Comparison of ENCODE assay signal across 21 mouse cellular contexts in genomic region chr1:72538266-72538665, GRCm38 (mm10). TPM values are rescaled to one million over a fixed set of nuclear protein-coding genes. Genes with fewer than 3 reads are reported as not detected.
A peak's percentile ranks its signal among the peaks of the same experiment; 100 is the strongest.
DNase-seq lines count a peak whose midpoint lies in the region; ATAC-seq and TF ChIP-seq lines count a peak whose summit lies in the region.
"Had no signal": no experiment of that assay in that cellular context is flagged by ENCODE, and none has a peak within 500 bp of the region (broad histone marks: within the 10 kb centered on the region; RNA-seq: fewer than 3 reads in every experiment).

No protein-coding gene starts in this region.

- intact Hi-C loops in left cerebral cortex, postnatal 4 days (cut with DNase I), result loop anchor here (5.0 kb wide), 1 partner anchor 39 kb away; no protein-coding TSS in a partner anchor

- H3K36me3 ChIP-seq in CH12.LX (replicated peaks in 1 of 2; ENCODE audit: control insufficient read depth in 1 of 2, insufficient read depth in 1 of 2, low read length in 1 of 2), result no peaks in the 10 kb centered on the region
- no peaks in the 10 kb centered on the region for H3K36me3 ChIP-seq in hindbrain, embryonic 15.5 days
- H3K36me3 ChIP-seq: forebrain, embryonic 15.5 days had no signal

- dilution Hi-C loops in CH12.LX (cut with MboI; ENCODE audit: extremely low pct_ligation_motif_present, extremely low pct_unique_long_range_greater_than_20kb, low sequenced_read_pairs), result no loop called here

- no peak overlapping the region for H3K4me3 ChIP-seq in CH12.LX (replicated peaks in 1 of 3; ENCODE audit: low read depth in 2 of 3, low read length in 2 of 3, poor library complexity in 1 of 3)
- H3K4me3 ChIP-seq in hindbrain, embryonic 15.5 days, result no peak overlapping the region
- H3K4me3 ChIP-seq: megakaryocyte, embryonic 14.5 days had no signal

- H3K4me1 ChIP-seq in CH12.LX (ENCODE audit: control insufficient read depth in 1 of 2, insufficient read depth in 2 of 2), result no peaks in the 10 kb centered on the region
- peaks cover 34% of the 10 kb centered on the region for H3K4me1 ChIP-seq in hindbrain, embryonic 15.5 days (replicated peaks)

- no peak for TF ChIP-seq CTCF in CH12.LX (conservative IDR thresholded peaks at IDR 0.05 in 1 of 2, IDR thresholded peaks at IDR 0.05 in 1 of 2; ENCODE audit: low read depth in 2 of 2, low read length in 2 of 2)

- H3K9ac ChIP-seq in CH12.LX (ENCODE audit: insufficient read depth, low read depth), result no peak overlapping the region
- no peak overlapping the region for H3K9ac ChIP-seq in hindbrain, embryonic 15.5 days
- H3K9ac ChIP-seq: forebrain, embryonic 15.5 days had no signal

- ATAC-seq in hindbrain, embryonic 15.5 days (ENCODE audit: low FRiP score, low read depth), result no peak
- ATAC-seq: forebrain, embryonic 15.5 days; lung, postnatal 0 days had no signal

- no peaks in the 10 kb centered on the region for H3K79me2 ChIP-seq in CH12.LX (replicated peaks; ENCODE audit: control insufficient read depth, extremely low read depth, insufficient read depth, poor library complexity, severe bottlenecking)

- H3K9me3 ChIP-seq in CH12.LX (replicated peaks; ENCODE audit: low read length), result no peaks in the 10 kb centered on the region
- H3K9me3 ChIP-seq in hindbrain, embryonic 15.5 days, result no peaks in the 10 kb centered on the region
- H3K9me3 ChIP-seq: forebrain, embryonic 15.5 days; megakaryocyte, embryonic 14.5 days had no signal

- no peak for TF ChIP-seq POLR2A in CH12.LX (IDR thresholded peaks at IDR 0.05; ENCODE audit: low read depth, low read length)

- H3K27me3 ChIP-seq in CH12.LX (replicated peaks), result peaks cover 2% of the 10 kb centered on the region
- no peaks in the 10 kb centered on the region for H3K27me3 ChIP-seq in hindbrain, embryonic 15.5 days
- H3K27me3 ChIP-seq: forebrain, embryonic 15.5 days had no signal

- DNase-seq in left cerebral cortex, postnatal 4 days, result peak; percentile 8
- no peak for DNase-seq in left cerebral cortex, adult 8-10 months (ENCODE audit: low spot score in 2 of 2)
- DNase-seq in 3134 (ENCODE audit: extremely low read depth, insufficient read length, low spot score) (peak; percentile 34), CH12.LX (ENCODE audit: extremely low read depth) (no peak)
- DNase-seq in lung, postnatal 25 days (ENCODE audit: low spot score), result no peak
- DNase-seq in kidney, postnatal 4 days, result no peak
- DNase-seq in gastrocnemius, postnatal 4 days (ENCODE audit: low spot score in 2 of 2), result no peak
- DNase-seq: cerebellum, adult 8-10 months; gastrocnemius, postnatal 36 days; heart, postnatal 10 days; kidney, adult 18-20 months; liver; thymus, postnatal 36 days had no signal

- WGBS in hindbrain, embryonic 15.5 days, result 63% methylated on average over 5 of the region's 5 CpGs

- H3K4me2 ChIP-seq in CH12.LX (ENCODE audit: insufficient read depth, low read depth, poor library complexity, severe bottlenecking), result 0 out of 2 replicates have a peak overlapping the region, but pooled peaks have one; percentile 15
- H3K4me2 ChIP-seq in hindbrain, embryonic 15.5 days, result peak overlapping the region; percentile 82
- H3K4me2 ChIP-seq: heart, embryonic 11.5 days had no signal

- TF ChIP-seq RAD21 in CH12.LX (IDR thresholded peaks at IDR 0.05; ENCODE audit: low read depth, low read length), result no peak

- no peak for TF ChIP-seq EP300 in CH12.LX (IDR thresholded peaks at IDR 0.05; ENCODE audit: low read length)

- in situ Hi-C loops in CH12.LX (cut with MboI; ENCODE audit: low pct_ligation_motif_present, low pct_unique_long_range_greater_than_20kb, low sequenced_read_pairs), result no loop called here

- H3K27ac ChIP-seq in CH12.LX (ENCODE audit: insufficient read depth, low read depth), result no peak overlapping the region
- no peak overlapping the region for H3K27ac ChIP-seq in hindbrain, embryonic 15.5 days (replicated peaks)
- H3K27ac ChIP-seq: forebrain, embryonic 15.5 days; kidney, postnatal 0 days had no signal

TF ChIP-seq in CH12.LX, 34 proteins besides CTCF, POLR2A, EP300 and RAD21:
- TF ChIP-seq MXI1 (IDR thresholded peaks at IDR 0.05; ENCODE audit: low read depth, low read length) (no peak), ZKSCAN1 (IDR thresholded peaks at IDR 0.05; ENCODE audit: borderline replicate concordance, low read depth, low read length) (no peak), GABPA (IDR thresholded peaks at IDR 0.05; ENCODE audit: insufficient replicate concordance, low read depth, low read length) (no peak), USF2 (conservative IDR thresholded peaks at IDR 0.05; ENCODE audit: low read depth, low read length) (no peak), POLR2AphosphoS2 (IDR thresholded peaks at IDR 0.05; ENCODE audit: low read depth, low read length) (no peak), MEF2A (IDR thresholded peaks at IDR 0.05; ENCODE audit: borderline replicate concordance, low read depth, low read length) (no peak), TCF12 (IDR thresholded peaks at IDR 0.05; ENCODE audit: low read depth, low read length) (no peak), USF1 (IDR thresholded peaks at IDR 0.05; ENCODE audit: low read depth, low read length) (no peak), MAZ (IDR thresholded peaks at IDR 0.05; ENCODE audit: low read depth, low read length) (no peak), CHD1 (IDR thresholded peaks at IDR 0.05; ENCODE audit: low read depth, low read length) (no peak), NRF1 (IDR thresholded peaks at IDR 0.05; ENCODE audit: low read depth, low read length) (no peak), ELF1 (IDR thresholded peaks at IDR 0.05; ENCODE audit: low read depth, low read length) (no peak), HCFC1 (IDR thresholded peaks at IDR 0.05; ENCODE audit: low read depth, low read length) (no peak), JUN (IDR thresholded peaks at IDR 0.05; ENCODE audit: insufficient read depth, low read depth, low read length) (no peak), IRF4 (IDR thresholded peaks at IDR 0.05; ENCODE audit: low read depth, low read length) (no peak), CHD2 (IDR thresholded peaks at IDR 0.05; ENCODE audit: low read length) (no peak)

RNA-seq across cellular contexts. Expression of gene March4, which starts 1.5 kb away (rescaled TPM):
- total RNA-seq in left cerebral cortex, postnatal 4 days (2021), result 10 to 100 TPM; 64.8 to 68.3 TPM
- 10 to 100 TPM; 15.0 to 17.9 (median 16.3) TPM for total RNA-seq in left cerebral cortex, adult 8-10 months (2022)
- total RNA-seq in CH12.LX (2012; rRNA removed), result 0.04 TPM in 1 of 2 replicates, not detected in the other
- total RNA-seq in CH12.LX (2014; rRNA removed), result 0.04 TPM in 1 of 2 replicates, not detected in the other
- 0.07 TPM in 1 of 2 replicates, not detected in the other for polyA plus RNA-seq in CH12.LX (2012; ENCODE audit: insufficient read length, low read depth)
- 9.3 and 12.2 TPM in 2 replicates for polyA plus RNA-seq in hindbrain, embryonic 15.5 days (2015; fragmentation: Nextera tagmentation; extraction: Ambion mirVana)
- under 1 TPM; 0.05 to 0.16 TPM for total RNA-seq in gastrocnemius, postnatal 4 days (2021)
- total RNA-seq: ES-E14; heart, postnatal 10 days had no signal
- polyA plus RNA-seq: heart, embryonic 11.5 days; kidney, postnatal 0 days; liver, embryonic 16.5 days had no signal

RNA-seq across cellular contexts. Expression of gene Smarcal1, which starts 44.8 kb away (rescaled TPM):
- 10 to 100 TPM; 46.8 to 50.9 TPM for total RNA-seq in left cerebral cortex, postnatal 4 days (2021)
- 10 to 100 TPM; 60.7 to 79.0 (median 68.4) TPM for total RNA-seq in left cerebral cortex, adult 8-10 months (2022)
- total RNA-seq in CH12.LX (2012; rRNA removed), result 43.1 and 54.2 TPM in 2 replicates
- total RNA-seq in CH12.LX (2014; rRNA removed), result 25.2 and 27.3 TPM in 2 replicates
- 34.9 and 36.5 TPM in 2 replicates for polyA plus RNA-seq in CH12.LX (2012; ENCODE audit: insufficient read length, low read depth)
- 27.8 and 29.7 TPM in 2 replicates for polyA plus RNA-seq in hindbrain, embryonic 15.5 days (2015; fragmentation: Nextera tagmentation; extraction: Ambion mirVana)
- 10 to 100 TPM; 26.3 to 27.6 TPM for total RNA-seq in gastrocnemius, postnatal 4 days (2021)

Comparison
In these comparisons a context has a peak if more than half of its experiments do, and no peak if none do; other contexts are left out.
1. DNase-seq: peak in left cerebral cortex, postnatal 4 days (single experiment) and 3134 (single experiment); none in left cerebral cortex, adult 8-10 months (0 of 2), CH12.LX (single experiment), lung, postnatal 25 days (single experiment), kidney, postnatal 4 days (0 of 2) and gastrocnemius, postnatal 4 days (0 of 2).
2. RNA of gene March4, which starts 1.5 kb away (total RNA-seq): 64.8 to 68.3 TPM in left cerebral cortex, postnatal 4 days and 15.0 to 17.9 TPM in left cerebral cortex, adult 8-10 months; 0.05 to 0.16 TPM in gastrocnemius, postnatal 4 days and 0.04 TPM in CH12.LX; every median in the first group is over 10 times any median in the second.